Mouse (Mus musculus) T-helper 1 cell (primary cell): Measurements from ENCODE around the gene E130308A19Rik.
"Not testable (repeated sequence)": the region's sequence is repeated elsewhere in the genome, so short reads cannot be mapped to it uniquely, and the experiment has no call there.

Source experiments
- in situ Hi-C: fragments of 300-600 bp; cut with MboI, MseI; formaldehyde crosslinking; loops from one replicate; pipeline ENCODE4 v1.15.1; 2025; ENCODE audit warnings: high pct_unique_total_duplicates

E130308A19Rik gene

DNA sequence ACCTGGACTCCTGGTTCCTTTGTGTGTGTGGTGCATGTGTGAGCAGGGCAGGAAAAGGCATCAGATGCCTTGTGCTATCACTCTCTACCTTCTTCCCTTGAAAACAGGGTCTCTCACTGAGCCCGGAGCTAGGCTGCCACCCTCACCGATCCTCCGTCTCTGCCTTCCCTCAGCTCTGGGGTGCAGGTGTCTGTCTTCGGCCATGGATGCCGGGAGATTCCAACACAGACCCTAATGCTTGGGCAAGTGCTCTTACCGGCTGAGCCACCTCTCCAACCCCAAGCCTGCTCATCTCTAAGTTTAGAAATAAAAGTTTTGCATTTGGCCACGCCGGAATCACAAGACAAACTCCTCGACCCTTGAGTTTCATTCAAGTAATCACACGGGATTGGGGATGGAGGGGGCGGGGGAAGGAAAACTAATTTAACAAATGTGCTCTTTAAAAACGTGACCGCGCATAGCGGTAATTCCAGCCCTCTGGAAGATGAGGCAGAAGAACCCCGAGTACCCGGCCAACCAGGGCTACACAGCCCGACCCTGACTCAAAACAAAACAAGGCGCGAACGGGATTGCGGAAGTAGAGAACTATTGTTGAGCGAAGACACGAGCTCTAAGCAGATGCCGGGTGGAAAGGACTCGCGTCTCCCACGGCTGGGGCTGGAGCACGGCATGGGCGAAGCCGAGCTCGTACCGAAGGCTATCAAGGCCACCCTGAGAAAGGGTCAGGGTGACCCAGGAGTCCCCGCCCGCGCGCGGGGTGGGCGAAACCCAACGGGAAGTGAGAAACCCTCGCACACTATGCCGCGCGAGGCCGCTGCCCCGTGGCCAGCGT is 157.1 kb downstream of the E130308A19Rik start:
- in situ Hi-C loops, result no loop called here

DNA sequence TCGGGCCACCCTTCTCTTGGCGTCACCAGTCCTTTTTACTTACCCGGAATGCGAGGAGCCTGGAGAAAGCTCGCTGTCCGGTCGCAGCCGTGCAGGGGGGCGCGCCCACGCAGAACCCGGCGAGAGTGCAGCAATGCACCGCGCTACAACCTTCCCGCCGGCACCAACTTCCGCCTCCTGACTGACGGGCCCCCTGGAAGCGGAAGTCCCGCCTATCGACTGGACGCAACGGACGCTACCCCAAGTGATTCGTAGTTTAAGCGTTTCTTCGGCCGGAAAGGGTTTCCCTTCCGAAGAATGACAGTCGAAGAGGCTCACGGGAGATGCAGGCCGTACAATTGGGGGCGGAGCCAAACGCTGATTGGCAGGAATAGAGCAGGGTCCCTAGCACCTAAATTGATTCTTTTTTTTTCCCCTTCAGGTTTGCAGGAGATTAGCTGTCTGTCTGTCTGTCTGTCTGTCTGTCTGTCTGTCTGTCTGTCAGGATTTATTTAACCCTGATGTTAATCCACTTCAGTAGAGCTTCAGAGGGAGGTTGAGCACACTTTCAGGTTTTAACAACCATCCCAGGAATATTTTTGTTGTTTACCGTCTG is 157.8 kb downstream of the E130308A19Rik start:
- in situ Hi-C loops, result no loop called here

DNA sequence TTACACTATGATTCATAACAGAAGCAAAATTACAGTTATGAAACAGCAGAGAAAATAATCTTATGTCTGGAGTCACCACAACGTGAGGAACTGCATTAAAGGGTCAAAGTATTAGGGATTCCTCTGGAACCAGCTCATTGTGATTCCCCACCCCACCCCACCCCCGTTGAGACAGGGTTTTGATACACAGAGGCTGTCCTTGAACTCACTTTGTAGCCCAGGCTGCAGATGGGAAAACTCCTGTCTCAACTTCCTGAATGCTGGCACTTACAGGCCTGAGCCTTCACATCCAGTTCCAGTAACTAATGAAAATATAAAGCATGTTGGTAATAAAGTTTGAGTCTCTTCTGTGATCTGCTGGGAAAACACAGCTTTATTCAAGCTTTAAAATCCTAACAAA is 159.4 kb downstream of the E130308A19Rik start:
- in situ Hi-C loops, result loop anchor here (5.0 kb wide), 1 partner anchor 62 kb away; no protein-coding TSS in a partner anchor

DNA sequence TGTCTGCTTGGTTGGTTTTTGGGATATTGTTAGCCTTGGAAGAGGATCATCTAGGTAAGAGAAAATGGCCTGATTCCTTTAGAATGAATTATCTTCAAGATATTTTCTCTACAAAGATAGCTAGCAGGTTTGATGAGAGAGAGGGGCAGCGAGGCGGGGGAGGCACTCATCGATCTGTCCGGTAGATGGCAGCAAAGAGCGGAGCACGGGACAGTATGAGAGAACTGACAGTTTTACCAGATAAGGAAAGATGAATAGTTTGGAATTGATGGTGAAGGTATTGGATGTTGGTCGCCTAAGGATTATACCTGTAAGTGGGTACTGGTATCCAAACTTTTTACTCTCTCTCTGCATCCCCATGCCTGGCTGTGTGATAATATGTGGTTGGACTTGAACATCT is 160.7 kb downstream of the E130308A19Rik start:
- in situ Hi-C loops, result loop anchor here (5.0 kb wide), 1 partner anchor 61 kb away; no protein-coding TSS in a partner anchor

DNA sequence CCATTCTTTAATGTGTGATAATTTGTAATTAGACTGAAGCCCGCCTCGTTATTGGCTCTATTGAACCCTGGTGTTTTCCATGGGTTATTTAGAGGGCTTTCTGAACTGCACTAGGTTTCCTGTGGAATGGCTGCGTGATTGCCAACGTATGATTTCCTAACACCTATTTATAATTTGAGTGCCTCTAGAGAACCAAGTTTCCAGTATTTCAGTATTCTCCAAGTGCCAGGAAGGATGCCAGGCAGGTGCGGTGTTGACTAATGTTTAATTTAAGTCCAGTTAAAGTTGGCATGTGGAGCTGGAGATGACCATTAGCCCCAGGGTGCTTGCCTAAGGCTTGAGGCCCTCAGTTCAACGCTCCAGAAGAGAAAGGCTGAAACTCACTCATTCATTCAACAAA is 161.1 kb downstream of the E130308A19Rik start:
- in situ Hi-C loops, result loop anchor here (5.0 kb wide), 1 partner anchor 60 kb away; no protein-coding TSS in a partner anchor

DNA sequence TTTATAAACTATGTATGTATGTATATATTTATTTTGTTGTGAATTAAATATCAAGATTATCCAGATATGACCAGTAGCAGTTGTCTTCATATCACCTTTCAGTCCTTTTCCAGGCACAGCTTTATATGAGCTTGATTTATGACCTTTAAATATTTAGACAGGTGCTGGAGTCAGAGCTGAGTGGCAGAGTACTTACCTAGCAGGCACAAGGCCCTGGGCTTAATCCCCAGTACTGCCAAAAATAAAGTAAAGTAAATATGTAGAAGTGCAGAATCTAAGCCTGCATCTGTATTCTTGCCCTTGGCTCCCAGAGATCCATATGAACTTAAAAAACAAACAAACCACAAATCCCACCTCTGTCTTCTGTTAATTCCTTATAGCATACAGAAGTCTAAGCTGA is 163.0 kb downstream of the E130308A19Rik start:
- in situ Hi-C loops, result loop anchor here (5.0 kb wide), 1 partner anchor 58 kb away; no protein-coding TSS in a partner anchor

DNA sequence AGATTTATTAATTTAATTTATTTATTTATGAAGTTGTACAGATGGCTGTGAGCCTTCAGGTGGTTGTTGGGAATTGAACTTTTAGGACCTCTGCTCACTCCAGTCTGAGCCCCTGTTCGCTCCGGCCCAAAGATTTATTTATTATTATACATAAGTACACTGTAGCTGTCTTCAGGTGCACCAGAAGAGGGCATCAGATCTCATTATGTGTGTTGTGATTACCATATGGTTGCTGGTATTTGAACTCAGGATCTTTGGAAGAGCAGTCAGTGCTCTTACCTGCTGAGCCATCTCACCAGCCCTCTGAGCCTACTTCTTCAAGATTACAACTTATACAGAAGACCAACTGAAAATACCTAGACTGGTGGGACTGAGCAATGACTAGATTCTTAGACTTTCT is 167.6 kb downstream of the E130308A19Rik start:
- in situ Hi-C loops, result not testable (repeated sequence)

DNA sequence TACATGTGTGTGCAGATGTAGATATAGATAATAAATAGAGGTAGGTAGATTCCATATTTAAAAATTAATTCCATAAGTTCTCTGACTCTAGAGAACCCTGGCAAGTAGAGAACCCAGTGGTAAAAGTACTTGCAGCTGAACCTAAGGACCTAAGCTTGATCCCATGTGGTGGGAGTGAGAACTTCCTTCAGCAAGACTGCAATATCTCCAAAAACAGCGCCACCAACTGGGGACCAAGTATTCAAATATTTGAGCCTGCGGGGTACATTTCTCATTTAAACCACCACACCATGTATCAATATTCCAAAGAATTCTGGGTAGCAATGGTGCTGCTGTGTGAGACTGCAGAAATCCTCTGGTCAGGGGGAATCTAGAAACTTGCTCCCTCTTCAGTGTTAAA is 168.1 kb downstream of the E130308A19Rik start:
- in situ Hi-C loops, result no loop called here

DNA sequence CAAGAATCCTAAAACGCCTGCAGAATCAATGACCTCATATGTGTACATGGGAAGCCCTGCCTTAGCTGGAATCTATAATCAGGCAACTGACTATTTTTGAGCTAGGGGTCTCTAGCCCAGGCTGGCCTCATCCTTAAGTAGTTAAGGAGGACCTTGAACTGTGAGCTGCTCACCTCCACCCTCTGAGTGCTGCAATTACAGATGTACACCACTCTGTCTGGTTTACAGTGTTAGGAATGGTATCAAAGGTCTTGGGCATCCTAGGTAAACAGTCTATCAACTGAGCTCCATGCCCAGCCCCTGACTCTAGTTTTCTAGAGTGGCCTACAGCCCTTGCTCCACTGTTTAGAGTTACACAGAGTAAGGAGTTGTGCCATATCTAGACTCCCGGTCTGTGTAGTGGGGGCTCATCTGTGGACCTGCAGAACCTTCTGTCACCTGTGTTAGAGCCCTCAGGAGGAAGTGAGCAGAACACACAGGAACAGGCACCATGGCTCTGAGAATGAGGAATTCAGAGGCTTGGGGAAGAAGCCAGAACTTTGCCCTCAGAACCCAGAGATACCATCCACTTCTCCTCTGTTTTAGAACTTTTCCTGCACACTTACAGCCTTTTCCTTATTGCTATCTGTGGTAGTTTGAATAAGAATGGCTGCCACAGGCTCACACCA is 169.9 kb downstream of the E130308A19Rik start:
- in situ Hi-C loops, result no loop called here

DNA sequence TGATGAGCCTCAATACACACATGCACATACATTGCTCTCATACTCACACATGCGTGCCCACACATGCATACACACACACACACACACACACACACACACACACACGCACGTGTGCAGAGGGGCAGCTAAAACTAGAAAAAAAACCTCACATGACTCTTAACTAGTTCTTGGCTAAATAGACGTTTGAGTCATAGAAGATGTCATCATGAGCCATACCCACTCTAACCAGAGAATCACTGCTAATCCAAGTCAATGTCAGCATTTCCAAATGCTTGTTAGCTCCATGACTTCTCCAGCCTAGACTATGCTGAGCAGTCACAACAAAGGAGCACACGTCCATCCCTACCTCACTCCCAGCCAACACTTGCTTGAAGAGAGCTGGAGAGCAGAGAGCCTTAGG is 174.2 kb downstream of the E130308A19Rik start:
- in situ Hi-C loops, result no loop called here

DNA sequence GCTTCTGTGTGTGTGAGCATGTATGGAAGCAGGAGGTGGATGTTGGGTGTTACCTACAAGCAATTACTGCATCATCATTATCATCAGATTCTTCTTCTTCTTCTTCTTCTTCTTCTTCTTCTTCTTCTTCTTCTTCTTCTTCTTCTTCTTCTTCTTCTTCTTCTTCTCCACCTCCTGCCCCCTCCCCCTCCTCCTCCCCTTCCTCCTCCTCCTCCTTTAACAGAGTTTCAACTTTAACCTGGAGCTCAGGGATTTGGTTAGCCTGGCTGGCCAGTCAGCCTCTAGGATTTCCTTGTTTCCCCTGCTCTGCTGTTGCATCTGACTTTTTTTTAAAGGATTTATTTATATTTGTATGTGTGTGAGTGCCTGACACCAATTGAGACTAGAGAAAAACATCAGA is 175.5 kb downstream of the E130308A19Rik start, which contains the start of gene Inip:
Gene Inip, minus strand, starts transcription at position 101 of the 400 bp plus-strand sequence.
- in situ Hi-C loops, result no loop called here

DNA sequence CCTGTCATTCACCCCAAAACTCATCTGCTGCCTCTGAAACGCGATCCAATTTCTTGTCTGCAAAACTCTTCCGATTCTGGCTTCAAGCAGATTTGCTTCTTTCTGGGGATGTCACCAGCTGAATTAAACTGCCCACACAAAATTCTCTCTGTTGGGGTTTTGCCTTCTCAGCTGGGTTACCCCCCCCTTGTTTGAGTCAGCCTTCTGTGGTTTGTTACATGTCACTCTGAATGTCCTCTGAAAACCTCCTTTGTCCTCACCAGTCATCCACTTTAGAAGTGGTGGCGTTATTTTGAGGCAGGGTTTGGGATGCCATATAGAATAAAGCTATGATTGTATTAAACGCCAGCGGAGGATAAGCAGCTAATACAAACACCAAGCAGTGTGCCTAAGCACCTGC is 176.1 kb downstream of the E130308A19Rik start:
- in situ Hi-C loops, result no loop called here

DNA sequence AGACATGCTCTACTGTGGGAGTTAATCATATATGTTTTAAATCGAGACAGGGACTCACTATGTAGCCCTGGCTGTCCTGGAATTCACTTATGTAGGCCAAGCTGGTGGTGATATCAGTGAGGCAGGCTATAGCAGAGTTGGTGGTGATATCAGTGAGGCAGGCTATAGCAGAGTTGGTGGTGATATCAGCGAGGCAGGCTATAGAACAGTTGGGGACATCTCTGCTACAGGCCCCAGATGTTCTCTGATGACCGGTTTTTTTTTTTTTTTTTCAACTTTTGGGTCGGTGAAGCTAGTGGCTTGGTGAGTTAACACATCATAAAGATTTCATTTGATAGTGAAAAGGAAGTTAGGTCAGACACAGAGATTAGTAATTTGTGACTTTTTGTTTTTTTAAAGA is 176.8 kb downstream of the E130308A19Rik start:
- in situ Hi-C loops, result no loop called here

DNA sequence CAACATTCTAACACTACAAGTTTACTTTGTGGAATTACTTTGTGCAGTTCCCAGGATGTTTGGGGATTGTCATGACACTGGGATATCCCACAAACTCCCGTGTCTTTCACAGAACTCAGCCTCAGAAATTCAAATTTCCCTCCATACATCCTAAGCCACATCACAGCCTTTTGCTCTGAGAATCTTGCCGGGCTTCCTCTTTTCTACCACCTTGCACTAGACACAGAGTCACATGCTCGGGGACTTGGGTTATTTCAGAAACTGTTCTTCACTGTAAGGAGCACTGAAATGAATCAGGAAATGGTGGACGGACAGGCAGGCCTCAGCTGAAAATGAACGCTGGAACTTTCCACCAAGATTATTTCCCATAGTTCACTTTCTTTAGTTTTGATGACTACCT is 177.3 kb downstream of the E130308A19Rik start:
- in situ Hi-C loops, result no loop called here

DNA sequence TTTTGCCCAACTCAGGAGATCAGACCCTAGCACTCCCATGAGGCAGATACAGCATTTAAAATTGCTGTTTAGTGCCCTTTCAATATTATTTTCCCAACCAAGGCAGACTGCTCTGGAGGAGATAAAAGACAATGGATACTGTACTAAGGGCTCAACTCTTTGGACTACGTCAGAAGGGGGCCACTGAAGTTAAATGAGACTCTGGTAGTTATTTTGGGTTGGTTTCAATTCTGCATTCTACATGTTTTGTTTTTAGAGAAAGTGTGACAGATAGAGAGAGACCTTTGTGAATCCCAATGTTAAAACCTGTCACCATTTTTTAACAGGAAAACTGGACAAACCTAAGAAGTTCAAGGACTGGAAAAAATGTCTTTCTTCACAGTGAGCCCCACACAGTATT is 178.7 kb downstream of the E130308A19Rik start:
- in situ Hi-C loops, result no loop called here

DNA sequence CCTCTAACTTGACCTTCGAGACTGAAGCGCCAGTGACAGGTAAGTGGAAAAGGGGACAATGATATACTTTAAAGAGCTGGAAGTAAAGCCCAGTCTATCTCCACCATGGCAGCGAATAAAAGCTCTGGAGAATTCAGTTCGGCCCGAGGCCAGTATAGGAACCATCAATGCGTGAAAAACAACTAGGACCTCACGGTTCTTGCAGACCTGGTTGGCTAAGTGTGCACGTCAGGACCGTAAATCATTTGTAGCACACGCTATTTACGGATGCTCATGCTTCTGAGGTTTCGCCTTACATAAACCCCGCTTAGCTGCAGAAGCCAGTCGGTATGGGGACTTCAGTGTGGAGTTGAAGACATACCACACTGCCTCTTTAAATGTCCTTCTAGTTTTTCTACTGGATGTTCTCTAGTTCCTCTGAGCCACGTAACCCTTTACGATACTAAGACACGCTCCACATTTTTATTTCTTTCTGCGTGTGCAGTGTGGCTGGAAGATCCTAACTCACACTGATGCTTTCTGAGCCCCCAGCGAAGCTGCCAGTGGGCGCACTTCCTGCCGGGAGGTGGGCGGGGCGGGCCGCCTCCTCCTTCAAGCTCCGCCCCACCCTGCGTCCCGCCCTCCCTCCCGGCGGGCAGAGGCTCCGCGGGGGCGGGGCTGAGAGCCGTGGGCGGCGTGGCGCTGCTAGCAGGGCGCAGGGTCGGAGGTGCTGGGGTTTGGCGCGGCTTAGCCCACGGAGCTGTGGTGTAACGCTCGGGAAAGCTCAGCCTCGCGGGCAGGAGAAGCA is 179.4 kb downstream of the E130308A19Rik start, which contains the start of gene Snx30:
Gene Snx30, plus strand, starts transcription at position 660 of the 787 bp plus-strand sequence.
- in situ Hi-C loops, result no loop called here

DNA sequence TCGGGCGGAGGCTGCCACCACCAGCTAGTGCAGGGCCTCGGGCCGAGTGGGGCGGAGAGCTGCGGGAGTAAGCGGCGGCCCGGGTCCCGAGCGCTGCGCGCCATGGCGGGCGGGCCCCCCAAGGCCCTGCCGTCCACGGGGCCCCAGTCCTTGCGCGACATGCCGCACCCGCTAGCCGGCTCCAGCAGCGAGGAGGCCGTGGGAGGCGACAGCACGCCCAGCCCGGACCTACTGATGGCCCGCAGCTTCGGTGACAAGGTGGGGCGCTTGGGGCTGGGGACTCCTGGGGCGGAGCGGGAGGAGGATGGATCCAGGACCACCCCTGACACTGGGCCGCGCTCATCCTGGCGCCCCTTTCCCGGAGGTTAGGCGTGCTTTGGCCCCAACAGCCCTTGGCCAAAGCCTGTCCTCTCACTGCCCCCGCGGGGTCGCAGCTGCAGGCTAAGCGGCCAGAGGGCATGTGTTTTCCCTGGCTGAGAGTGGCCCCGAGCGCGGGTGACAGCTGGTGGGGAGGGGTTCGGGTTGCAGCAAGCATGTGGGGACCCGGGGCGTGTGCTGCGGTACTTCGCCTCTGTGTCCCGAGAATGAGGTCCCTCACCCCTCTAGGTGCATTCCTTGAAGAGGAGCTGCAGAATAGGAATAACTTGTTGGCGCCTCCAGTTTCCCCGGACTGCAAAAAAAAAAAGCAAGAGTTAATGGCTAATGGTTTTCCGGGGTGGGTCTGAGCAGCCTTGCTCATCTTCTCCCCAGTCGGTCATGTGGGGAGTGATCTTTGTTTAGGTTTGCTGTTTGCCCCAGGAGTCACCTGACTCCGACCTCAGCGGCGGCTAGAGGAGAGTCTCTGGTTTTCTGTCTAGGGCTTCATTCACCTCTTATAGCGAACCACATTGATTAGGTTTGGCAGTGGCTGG is 180.2 kb downstream of the E130308A19Rik start:
- in situ Hi-C loops, result no loop called here

DNA sequence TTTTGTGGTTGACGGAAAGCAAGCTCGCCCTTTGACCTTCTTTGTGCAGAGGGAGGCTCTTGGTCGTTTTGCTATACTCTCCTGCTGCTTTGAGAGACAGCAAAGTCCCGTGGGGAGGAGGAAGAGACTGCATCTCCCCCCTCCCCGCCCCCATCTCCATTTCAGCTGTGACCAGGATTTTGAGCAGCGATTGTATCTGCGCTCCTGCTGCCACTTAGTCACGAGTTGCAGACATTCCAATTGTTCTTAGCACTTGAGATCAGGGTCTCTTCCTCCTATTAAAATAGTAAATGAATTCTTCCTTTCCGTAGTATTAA is 180.8 kb downstream of the E130308A19Rik start:
- in situ Hi-C loops, result no loop called here

DNA sequence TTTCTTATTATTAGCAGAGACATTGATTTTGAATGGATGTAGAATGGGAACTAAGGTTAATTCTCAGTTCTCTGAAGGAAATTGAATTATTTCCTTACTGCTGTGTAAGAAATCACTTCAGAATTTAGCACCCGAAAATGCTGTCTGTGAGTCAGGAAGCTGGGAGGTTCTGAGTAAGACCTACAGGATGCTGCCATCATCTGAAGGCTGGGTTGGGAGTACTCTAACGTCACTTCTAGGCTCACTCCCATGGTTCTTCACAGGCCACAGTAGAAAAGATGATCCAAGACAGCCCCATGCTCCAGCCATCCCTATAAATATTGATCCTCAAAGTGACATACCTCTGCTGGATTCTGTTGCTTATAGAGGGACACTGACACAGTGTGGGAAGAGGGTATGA is 181.5 kb downstream of the E130308A19Rik start:
- in situ Hi-C loops, result no loop called here

DNA sequence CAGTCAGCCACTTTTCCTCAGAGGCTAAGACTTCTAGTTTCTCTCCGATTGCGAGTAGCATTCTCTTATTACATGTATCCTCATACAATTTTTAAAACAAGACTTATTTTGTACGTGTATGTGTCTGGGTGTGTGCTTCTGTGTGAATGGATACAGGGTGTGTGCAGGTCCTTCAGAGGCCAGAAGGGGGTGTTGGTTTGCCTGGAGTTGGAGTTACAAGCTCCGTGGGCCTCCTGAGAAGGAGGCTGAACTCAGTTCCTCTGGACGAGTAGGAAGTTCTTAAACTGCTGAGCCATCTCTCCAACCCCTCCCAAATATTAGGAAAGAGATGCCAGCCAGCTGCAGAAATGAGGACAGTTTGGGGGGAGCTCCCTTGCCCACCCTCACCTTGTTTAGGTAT is 182.4 kb downstream of the E130308A19Rik start:
- in situ Hi-C loops, result no loop called here
